10 mouse cellular contexts compared by ENCODE assay signal in genomic region chr7:99562478-99562877, GRCm38 (mm10). TPM values are rescaled to one million over a fixed set of nuclear protein-coding genes. Genes with fewer than 3 reads are reported as not detected.
DNase-seq lines count a peak whose midpoint lies in the region; ATAC-seq lines count a peak whose summit lies in the region.
"Had no signal": no experiment of that assay in that cellular context is flagged by ENCODE, and none has a peak within 500 bp of the region (broad histone marks: within the 10 kb centered on the region; RNA-seq: fewer than 3 reads in every experiment).

No protein-coding gene starts in this region.

- no peak overlapping the region for H3K4me3 ChIP-seq in heart, embryonic 11.5 days (ENCODE audit: low read depth, low read length)
- H3K4me3 ChIP-seq in embryonic facial prominence, embryonic 11.5 days (ENCODE audit: low read depth, low read length): no peak overlapping the region
- H3K4me3 ChIP-seq: erythroblast, embryonic 14.5 days; liver, embryonic 13.5 days had no signal

- H3K27ac ChIP-seq in heart, embryonic 11.5 days (ENCODE audit: low read depth, low read length): no peak overlapping the region
- no peak overlapping the region for H3K27ac ChIP-seq in embryonic facial prominence, embryonic 11.5 days (replicated peaks; ENCODE audit: low read depth, low read length)
- H3K27ac ChIP-seq: liver, embryonic 13.5 days had no signal

- no peaks in the 10 kb centered on the region; the same call in 1 of the 2 replicates for H3K27me3 ChIP-seq in heart, embryonic 11.5 days (ENCODE audit: control insufficient read depth, insufficient read depth, low read length)
- H3K27me3 ChIP-seq in embryonic facial prominence, embryonic 11.5 days (ENCODE audit: control insufficient read depth, insufficient read depth, low read length): no peaks in the 10 kb centered on the region
- H3K27me3 ChIP-seq: liver, embryonic 13.5 days had no signal

- intact Hi-C loops in heart, postnatal 10 days (cut with DNase I): no loop called here
- intact Hi-C loops in left cerebral cortex, postnatal 4 days (cut with DNase I): no loop called here

- no peaks in the 10 kb centered on the region for H3K9me3 ChIP-seq in heart, embryonic 11.5 days (replicated peaks; ENCODE audit: control insufficient read depth, low read length)
- H3K9me3 ChIP-seq in embryonic facial prominence, embryonic 11.5 days (replicated peaks; ENCODE audit: control insufficient read depth, low read length): no peaks in the 10 kb centered on the region
- H3K9me3 ChIP-seq: liver, embryonic 13.5 days had no signal

- DNase-seq in heart, postnatal 10 days: no peak
- peak; percentile 88 for DNase-seq in brain, adult 2 months (ENCODE audit: low read depth, low spot score)
- DNase-seq in embryonic facial prominence, embryonic 11.5 days (ENCODE audit: low spot score): peak; percentile 50
- peak; percentile 75 for DNase-seq in left cerebral cortex, postnatal 4 days
- DNase-seq in thymus, postnatal 14 days: no peak
- DNase-seq in testis, postnatal 14 days (ENCODE audit: low spot score): no peak
- DNase-seq: liver, embryonic 13.5 days had no signal

- no peak for ATAC-seq in heart, embryonic 11.5 days (replicated peaks; ENCODE audit: insufficient number of reproducible peaks, low FRiP score, low TSS enrichment)
- no peak for ATAC-seq in embryonic facial prominence, embryonic 11.5 days (replicated peaks; ENCODE audit: insufficient number of reproducible peaks, low FRiP score, low TSS enrichment, low read depth)
- ATAC-seq in CD4-positive, CD25-positive, alpha-beta regulatory T cell, adult 4 months: no peak

- H3K36me3 ChIP-seq in heart, embryonic 11.5 days (ENCODE audit: control insufficient read depth, insufficient read depth, low read length): no peaks in the 10 kb centered on the region
- no peaks in the 10 kb centered on the region for H3K36me3 ChIP-seq in embryonic facial prominence, embryonic 11.5 days (replicated peaks; ENCODE audit: control insufficient read depth, insufficient read depth, low read depth, low read length)

- H3K9ac ChIP-seq in heart, embryonic 11.5 days (ENCODE audit: low read depth, low read length): 0 out of 2 replicates have a peak overlapping the region, but pooled peaks have one; percentile 22
- no peak overlapping the region for H3K9ac ChIP-seq in embryonic facial prominence, embryonic 11.5 days (replicated peaks; ENCODE audit: low read length)
- H3K9ac ChIP-seq: liver, embryonic 13.5 days had no signal

- H3K4me2 ChIP-seq in heart, embryonic 11.5 days: no peak overlapping the region
- H3K4me2 ChIP-seq in embryonic facial prominence, embryonic 11.5 days (ENCODE audit: low read depth, low read length): no peak overlapping the region
- H3K4me2 ChIP-seq: liver, embryonic 13.5 days had no signal

- 22% methylated on average over 5 of the region's 5 CpGs for WGBS in heart, embryonic 11.5 days (ENCODE audit: insufficient replicate concordance)
- 25% methylated on average over 5 of the region's 5 CpGs for WGBS in embryonic facial prominence, embryonic 11.5 days

- peaks cover 40% of the 10 kb centered on the region for H3K4me1 ChIP-seq in heart, embryonic 11.5 days (ENCODE audit: control insufficient read depth, insufficient read depth, low read length)
- no peaks in the 10 kb centered on the region; the same call in 1 of the 2 replicates for H3K4me1 ChIP-seq in embryonic facial prominence, embryonic 11.5 days (ENCODE audit: control insufficient read depth, insufficient read depth, low read length)

RNA-seq across cellular contexts. Expression of gene Arrb1, which starts 27.2 kb away (rescaled TPM):
- polyA plus RNA-seq in heart, embryonic 11.5 days (2014; fragmentation: Nextera tagmentation; extraction: Ambion mirVana): 4.9 and 5.3 TPM in 2 replicates
- 10 to 100 TPM; 25.0 to 33.3 TPM for total RNA-seq in heart, postnatal 10 days (2021)
- polyA plus RNA-seq in embryonic facial prominence, embryonic 11.5 days (2014; fragmentation: Nextera tagmentation; extraction: Ambion mirVana): 2.7 and 3.0 TPM in 2 replicates
- 100 to 1,000 TPM; 147 to 150 TPM for total RNA-seq in left cerebral cortex, postnatal 4 days (2021)
- polyA plus RNA-seq in CD4-positive, CD25-positive, alpha-beta regulatory T cell, adult 4 months (2017; shearing (Covaris generic)): 10 to 100 TPM; 12.3 to 22.0 TPM

Comparison
In these comparisons a context has a peak if more than half of its experiments do, and no peak if none do; other contexts are left out.
1. DNase-seq: peak in brain, adult 2 months (single experiment), embryonic facial prominence, embryonic 11.5 days (single experiment) and left cerebral cortex, postnatal 4 days (single experiment); none in heart, postnatal 10 days (0 of 2), thymus, postnatal 14 days (single experiment) and testis, postnatal 14 days (single experiment).